Mouse (Mus musculus): ENCODE data around the gene Cdc40.

GRCm38 (mm10) chr10:40887316-40887715, 4.2 kb upstream of the Cdc40 start:
- no peak for TF ChIP-seq CTCF (IDR thresholded peaks at IDR 0.05; ENCODE audit: borderline replicate concordance, insufficient read depth, low read depth, low read length)
- TF ChIP-seq POLR2A (IDR thresholded peaks at IDR 0.05; ENCODE audit: borderline replicate concordance, insufficient read depth, low read length), result no peak

Data from cerebellum, adult 2 months (tissue).